Mouse (Mus musculus): ENCODE results near the gene Fbxo41.

DNA sequence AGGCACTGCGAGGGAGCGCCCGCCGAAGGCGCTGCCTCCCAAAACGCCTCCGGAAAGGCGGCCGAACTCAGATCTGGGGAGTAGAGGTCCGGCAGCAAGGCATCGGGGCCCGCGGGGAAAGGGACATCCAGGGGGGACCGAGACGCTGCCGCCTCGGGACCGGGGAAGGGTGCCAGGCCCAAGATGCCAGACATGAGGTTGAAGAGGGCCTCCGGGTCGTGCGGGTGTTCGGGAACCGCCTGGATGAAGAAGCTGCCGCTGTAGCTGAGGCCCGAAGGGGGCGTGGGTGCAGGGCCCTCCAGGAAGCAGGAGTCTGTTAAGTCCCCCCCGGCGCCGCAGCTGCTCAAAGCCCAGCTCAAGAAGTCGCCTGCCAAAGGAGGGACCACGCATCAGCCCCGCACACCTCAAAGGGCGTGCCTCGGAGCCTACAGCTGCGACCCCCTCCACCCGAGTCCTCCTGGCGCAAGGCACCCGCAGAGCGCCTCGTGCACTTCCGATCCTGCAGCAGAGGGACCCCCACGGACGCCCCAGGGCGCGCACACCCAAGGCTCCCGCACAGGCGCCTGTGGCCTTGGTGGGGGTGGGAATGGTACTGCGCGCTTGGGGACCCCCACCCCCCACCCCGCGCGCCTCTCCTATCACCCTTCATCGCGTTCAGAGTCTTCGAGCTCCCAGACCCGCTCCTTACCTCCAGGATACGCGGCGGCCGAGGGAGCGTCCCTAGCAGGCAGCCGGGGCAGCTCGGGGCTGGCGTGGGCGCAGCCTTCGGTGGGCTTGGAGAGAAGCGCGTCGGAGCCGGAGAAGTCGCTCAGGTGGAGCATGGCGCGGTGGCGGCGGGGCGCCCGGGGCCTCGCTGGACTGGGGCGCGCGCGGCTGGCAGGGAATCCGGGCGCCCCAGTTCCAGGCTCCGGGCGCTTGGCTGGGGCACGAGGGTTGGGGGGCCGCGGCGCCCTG is 10.1 kb upstream of the Fbxo41 start:
- TF ChIP-seq CHD2 (IDR thresholded peaks at IDR 0.05; ENCODE audit: low read depth, low read length), result no peak
- TF ChIP-seq ZNF384 (IDR thresholded peaks at IDR 0.05; ENCODE audit: low read depth, low read length), result no peak
- no peak for TF ChIP-seq HCFC1 (IDR thresholded peaks at IDR 0.05; ENCODE audit: borderline replicate concordance, insufficient read depth, low read length)
- TF ChIP-seq MAFK (IDR thresholded peaks at IDR 0.05; ENCODE audit: insufficient read depth, low read depth, low read length), result no peak
- no peak for TF ChIP-seq ZC3H11A (IDR thresholded peaks at IDR 0.05; ENCODE audit: borderline replicate concordance, low read depth, low read length)

Data from ES-E14 (cell line).